Mouse (Mus musculus) neural tube, embryonic 11.5 days (tissue): ENCODE data around the gene Celf5. TPM values are rescaled to one million over a fixed set of nuclear protein-coding genes. Genes with fewer than 3 reads are reported as not detected.

Experiments used
- ATAC-seq: fragments of 200-750 bp; cut with Nextera tagmentation; 2 replicates; pipeline ENCODE4 v1.8.0; 2017; ENCODE audit warnings: moderate number of reproducible peaks, mild to moderate bottlenecking, moderate TSS enrichment, moderate library complexity; ENCODE audit not compliant: insufficient read depth, low FRiP score, low TSS enrichment
- DNase-seq: peaks from one replicate; pipeline ENCODE4 v3.0.0-alpha.2; 2015; ENCODE audit warnings: low spot score
- H3K27ac ChIP-seq: fragments of 300-500 bp; sonication (generic); 2 replicates; pipeline ENCODE4 v1.5.1; 2014; ENCODE audit warnings: low read depth, mild to moderate bottlenecking, low read length
- H3K27me3 ChIP-seq: fragments of 300-500 bp; sonication (generic); 2 replicates; pipeline ENCODE4 v1.6.1; 2014; ENCODE audit warnings: mild to moderate bottlenecking, low read length, mixed read lengths; ENCODE audit not compliant: control insufficient read depth, insufficient read depth
- H3K36me3 ChIP-seq: fragments of 300-500 bp; sonication (generic); 2 replicates; pipeline ENCODE4 v1.6.1; 2014; ENCODE audit warnings: mild to moderate bottlenecking, low read length, moderate library complexity, mixed read lengths; ENCODE audit not compliant: control insufficient read depth, insufficient read depth
- H3K4me1 ChIP-seq: fragments of 300-500 bp; sonication (generic); 2 replicates; pipeline ENCODE4 v1.6.1; 2014; ENCODE audit warnings: low read length, mixed read lengths; ENCODE audit not compliant: control insufficient read depth, insufficient read depth
- H3K4me2 ChIP-seq: fragments of 300-500 bp; sonication (generic); 2 replicates; pipeline ENCODE4 v1.6.1; 2014; ENCODE audit warnings: low read depth, mild to moderate bottlenecking, moderate library complexity
- H3K4me3 ChIP-seq: fragments of 300-500 bp; sonication (generic); 2 replicates; pipeline ENCODE4 v1.5.1; 2014; ENCODE audit warnings: low read depth, low read length
- H3K9ac ChIP-seq: fragments of 300-500 bp; sonication (generic); 2 replicates; pipeline ENCODE4 v1.6.1; 2014; ENCODE audit warnings: mild to moderate bottlenecking, low read length
- H3K9me3 ChIP-seq: fragments of 300-500 bp; sonication (generic); 2 replicates; pipeline ENCODE4 v1.6.1; 2016; ENCODE audit warnings: low read length; ENCODE audit not compliant: control insufficient read depth
- WGBS: fragments of 180-500 bp; shearing (Covaris S2); extraction: QIAGEN DNeasy Blood & Tissue Kit; methylation state at CpG from one replicate; pipeline ENCODE4 v1.1.7; 2014; 5-methylcytosine and 5-hydroxymethylcytosine counted together
- polyA plus RNA-seq: library from polyadenylated mRNA; unstranded; fragments of >200 nt; fragmentation: Nextera tagmentation; extraction: Ambion mirVana; gene quantifications from 2 replicates; pipeline ENCODE4 v1.2.1, GENCODE M21; 2014

Gene Celf5
- polyA plus RNA-seq, 1 experiment from 2014 or later, result 11.1 TPM

- DNase-seq (no peak), ATAC-seq (no peak)
- Histone ChIP-seq H3K4me3 (no peak overlapping the region), H3K4me1 (no peaks in the 10 kb centered on the region), H3K27ac (no peak overlapping the region), H3K9ac (no peak overlapping the region), H3K4me2 (no peak overlapping the region), H3K36me3 (no peaks in the 10 kb centered on the region), H3K27me3 (peaks cover 76% of the 10 kb centered on the region), H3K9me3 (no peaks in the 10 kb centered on the region)
- 40% methylated on average over 12 of the region's 12 CpGs for WGBS
Measured at GRCm38 (mm10) chr10:81456983-81457563, 25.4 kb downstream of the Celf5 start.

- WGBS, result 60% methylated on average over 28 of the region's 28 CpGs
- no peaks in the 10 kb centered on the region for H3K9me3 ChIP-seq
- H3K4me2 ChIP-seq, result no peak within 1 kb of the TSS
- no peak within 1 kb of the TSS for H3K4me3 ChIP-seq
- no peak within 1 kb of the TSS for H3K9ac ChIP-seq
- DNase-seq (no peak), ATAC-seq (no peak)
- H3K27me3 ChIP-seq, result peaks cover 75% of the 10 kb centered on the region
- no peaks in the 10 kb centered on the region for H3K36me3 ChIP-seq
- H3K4me1 ChIP-seq, result no peaks in the 10 kb centered on the region
- no peak within 1 kb of the TSS for H3K27ac ChIP-seq
Measured at GRCm38 (mm10) chr10:81455181-81455895, 27.2 kb downstream of the Celf5 start, which contains the start of gene Nfic. Gene Nfic, minus strand, starts transcription at chr10:81455635.

DNA sequence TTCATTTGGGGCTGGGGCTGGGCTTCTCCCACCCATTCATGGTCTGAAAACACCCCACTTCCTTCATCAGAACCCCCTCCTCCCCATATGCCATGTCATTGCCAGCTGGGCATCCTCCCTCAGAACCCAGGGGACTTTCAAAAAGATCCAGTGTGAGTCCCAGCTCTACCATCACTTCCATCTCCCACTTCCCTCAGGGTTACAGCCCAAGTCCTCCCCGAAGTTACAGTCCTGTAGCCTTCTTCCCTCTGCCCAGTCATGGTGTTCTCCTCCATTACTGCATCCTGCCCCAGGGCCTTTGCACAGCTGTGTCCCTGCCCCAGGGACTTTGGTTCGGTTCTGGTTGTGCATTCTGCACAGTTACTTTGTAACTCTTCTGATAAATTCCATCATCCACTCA lies 28.4 kb downstream of the Celf5 start:
- Histone ChIP-seq H3K27ac (no peak overlapping the region), H3K4me1 (no peaks in the 10 kb centered on the region), H3K9ac (no peak overlapping the region), H3K27me3 (peaks cover 63% of the 10 kb centered on the region), H3K36me3 (no peaks in the 10 kb centered on the region), H3K4me2 (no peak overlapping the region), H3K4me3 (no peak overlapping the region), H3K9me3 (no peaks in the 10 kb centered on the region)
- WGBS, result 70% methylated on average over 2 of the region's 2 CpGs
- no peak for DNase-seq
- no peak for ATAC-seq

DNA sequence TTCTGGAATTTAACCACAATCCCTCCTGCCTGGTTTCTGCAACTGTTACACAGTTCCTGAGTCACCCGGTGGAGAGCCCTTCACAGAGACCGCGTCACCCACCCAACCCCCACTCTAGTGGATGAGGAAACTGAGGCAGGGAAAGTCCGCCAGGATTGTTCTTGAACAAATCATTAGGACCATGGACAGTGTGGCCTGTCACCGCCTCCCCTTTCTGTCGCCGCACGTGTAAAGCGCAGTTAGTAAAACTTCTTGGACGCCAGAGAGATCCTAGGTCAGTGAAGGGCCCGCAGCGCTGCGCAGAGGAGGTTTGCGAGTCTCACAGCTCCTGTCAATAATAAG lies 29.6 kb downstream of the Celf5 start:
- Histone ChIP-seq H3K27me3 (peaks cover 59% of the 10 kb centered on the region), H3K4me2 (no peak overlapping the region), H3K4me3 (no peak overlapping the region), H3K36me3 (no peaks in the 10 kb centered on the region), H3K9ac (no peak overlapping the region), H3K9me3 (no peaks in the 10 kb centered on the region), H3K27ac (no peak overlapping the region), H3K4me1 (no peaks in the 10 kb centered on the region)
- DNase-seq, result no peak
- ATAC-seq, result no peak
- WGBS, result 3% methylated on average over 14 of the region's 14 CpGs

- WGBS, result 11% methylated on average over 36 of the region's 36 CpGs
- no peak for DNase-seq
- Histone ChIP-seq H3K9ac (no peak overlapping the region), H3K27ac (no peak overlapping the region), H3K36me3 (no peaks in the 10 kb centered on the region), H3K9me3 (no peaks in the 10 kb centered on the region), H3K4me1 (no peaks in the 10 kb centered on the region), H3K4me3 (no peak overlapping the region), H3K4me2 (no peak overlapping the region), H3K27me3 (peaks cover 54% of the 10 kb centered on the region)
- ATAC-seq, result no peak
Measured at GRCm38 (mm10) chr10:81452237-81452946, 30.1 kb downstream of the Celf5 start.

DNA sequence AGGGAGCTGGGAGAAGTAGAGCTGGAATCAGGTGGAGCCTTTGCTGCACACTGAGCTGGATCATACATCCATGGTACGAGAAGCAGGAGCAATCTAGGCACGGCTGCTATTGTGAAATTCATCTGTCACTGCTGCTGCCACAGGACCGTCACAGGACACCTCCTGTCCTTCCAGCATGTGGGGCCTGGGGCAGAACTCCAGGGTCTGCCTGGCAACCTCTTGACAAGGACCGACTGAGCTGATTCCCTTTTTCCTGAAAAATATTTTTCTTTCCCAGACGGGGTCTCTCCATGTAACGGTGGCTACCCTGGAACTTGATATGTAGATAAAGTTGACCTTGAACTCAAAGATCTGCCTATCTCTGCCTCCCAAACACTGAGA lies 31.2 kb downstream of the Celf5 start:
- Histone ChIP-seq H3K9me3 (no peaks in the 10 kb centered on the region), H3K4me1 (no peaks in the 10 kb centered on the region), H3K27me3 (peaks cover 52% of the 10 kb centered on the region), H3K4me3 (no peak overlapping the region), H3K27ac (no peak overlapping the region), H3K4me2 (no peak overlapping the region), H3K36me3 (no peaks in the 10 kb centered on the region), H3K9ac (no peak overlapping the region)
- WGBS, result 63% methylated on average over 6 of the region's 6 CpGs
- ATAC-seq (no peak), DNase-seq (no peak)

GRCm38 (mm10) chr10:81450641-81451364 lies 31.7 kb downstream of the Celf5 start:
- WGBS, result 65% methylated on average over 9 of the region's 9 CpGs
- no peak for DNase-seq
- ATAC-seq, result no peak
- no peak overlapping the region for H3K4me2 ChIP-seq
- no peak overlapping the region for H3K9ac ChIP-seq
- no peak overlapping the region for H3K27ac ChIP-seq
- no peaks in the 10 kb centered on the region for H3K36me3 ChIP-seq
- no peaks in the 10 kb centered on the region for H3K4me1 ChIP-seq
- H3K27me3 ChIP-seq, result peaks cover 50% of the 10 kb centered on the region
- no peak overlapping the region for H3K4me3 ChIP-seq
- no peaks in the 10 kb centered on the region for H3K9me3 ChIP-seq

DNA sequence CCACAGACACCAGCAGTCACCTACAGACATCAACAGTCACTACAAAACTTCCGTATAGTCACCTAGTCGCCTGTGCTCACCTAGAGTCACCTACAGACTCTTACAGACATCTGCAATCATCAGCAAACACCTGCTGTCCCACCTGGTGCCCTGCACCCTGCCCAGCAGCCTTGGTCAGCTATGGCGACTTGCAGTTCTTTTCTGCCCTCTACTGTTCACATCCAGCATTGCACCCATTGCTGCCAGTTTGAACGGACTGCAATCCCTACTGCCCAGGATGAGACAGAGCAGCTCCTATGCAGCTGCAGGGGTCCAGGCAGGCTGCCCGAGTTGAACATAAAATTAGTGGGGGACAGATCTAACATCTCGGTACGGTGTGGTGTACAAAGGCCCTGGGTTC lies 32.4 kb downstream of the Celf5 start:
- WGBS, result 2% methylated on average over 7 of the region's 7 CpGs
- Histone ChIP-seq H3K4me2 (no peak overlapping the region), H3K9ac (no peak overlapping the region), H3K36me3 (no peaks in the 10 kb centered on the region), H3K9me3 (no peaks in the 10 kb centered on the region), H3K4me3 (no peak overlapping the region), H3K4me1 (no peaks in the 10 kb centered on the region), H3K27ac (no peak overlapping the region), H3K27me3 (peaks cover 45% of the 10 kb centered on the region)
- ATAC-seq (peak; percentile 58; the same call in 1 of the 2 replicates), DNase-seq (peak; percentile 81)
